Mouse (Mus musculus) mammary gland, adult 2 months (tissue): ENCODE measurements around the gene Spaar. TPM values are rescaled to one million over a fixed set of nuclear protein-coding genes. Genes with fewer than 3 reads are reported as not detected.

Experiments used
- polyA plus RNA-seq: library from polyadenylated mRNA; depleted of rRNA; stranded (reverse); fragments of >200 nt; gene quantifications from 2 replicates; pipeline ENCODE4 v1.2.3, GENCODE M21; 2012; ENCODE audit warnings: low replicate concordance; rRNA removed

Spaar gene
- polyA plus RNA-seq: 5.1 and 8.1 TPM in 2 replicates

DNA sequence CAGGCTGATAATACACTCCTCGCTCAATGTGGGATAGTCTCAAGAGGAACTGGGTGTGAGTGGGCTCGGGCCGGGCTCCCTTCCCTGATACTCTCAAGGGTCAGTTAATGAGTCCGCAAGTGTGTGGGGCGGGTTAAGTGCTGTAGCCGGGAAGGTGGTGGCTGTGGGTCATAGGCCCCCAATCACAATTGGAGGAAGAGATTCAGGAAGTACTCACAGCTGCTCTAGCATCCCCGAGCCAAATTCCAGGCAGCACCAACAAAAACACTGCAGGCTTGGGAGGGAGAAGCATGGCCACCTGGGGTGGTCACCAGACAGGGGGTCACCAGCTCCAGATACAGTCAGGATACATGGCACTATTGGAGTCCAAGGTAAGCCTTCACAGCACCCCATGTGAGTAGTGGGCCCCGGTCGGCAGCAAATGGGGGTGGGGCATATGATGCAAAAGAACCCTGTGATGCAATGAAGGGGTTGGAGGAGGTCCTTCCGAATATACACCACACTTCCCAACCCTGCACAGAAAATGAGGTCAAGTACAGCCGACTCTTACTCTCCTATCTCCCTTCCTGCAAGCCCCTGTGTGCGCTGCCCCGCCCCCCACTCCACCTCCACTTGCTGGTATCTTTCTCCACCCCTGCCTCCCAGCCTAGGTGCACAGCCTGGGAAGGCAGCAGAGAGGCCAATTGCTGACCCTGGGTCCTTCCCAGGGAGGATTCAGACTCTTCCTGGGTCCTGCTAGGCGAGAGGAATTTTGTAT is at the start of gene Spaar:
TSS of gene Spaar (plus strand) at position 241 of the 757 bp plus-strand sequence.

DNA sequence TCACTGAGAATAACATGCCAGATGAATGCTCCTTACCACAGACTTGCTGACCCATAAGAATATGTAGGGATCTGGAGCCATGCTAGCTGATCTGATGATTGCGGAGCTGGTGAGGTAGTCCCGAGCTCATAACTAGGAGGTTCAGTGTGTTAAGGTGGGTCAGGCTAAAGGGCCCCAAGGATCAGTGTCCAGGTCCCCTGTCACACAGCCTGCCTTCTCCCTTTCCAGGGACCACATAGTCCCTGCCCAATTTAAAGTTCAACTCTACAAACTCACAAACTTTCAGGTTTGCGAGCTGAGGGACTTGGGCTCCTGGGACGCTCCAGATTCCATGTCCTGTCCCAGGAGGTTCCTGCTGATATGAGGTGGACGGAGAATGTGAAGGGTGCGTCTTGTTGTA is 29.1 kb upstream of the Spaar start, which contains the start of gene Olfr70:
TSS of gene Olfr70 (minus strand) at position 101 of the 400 bp plus-strand sequence.

DNA sequence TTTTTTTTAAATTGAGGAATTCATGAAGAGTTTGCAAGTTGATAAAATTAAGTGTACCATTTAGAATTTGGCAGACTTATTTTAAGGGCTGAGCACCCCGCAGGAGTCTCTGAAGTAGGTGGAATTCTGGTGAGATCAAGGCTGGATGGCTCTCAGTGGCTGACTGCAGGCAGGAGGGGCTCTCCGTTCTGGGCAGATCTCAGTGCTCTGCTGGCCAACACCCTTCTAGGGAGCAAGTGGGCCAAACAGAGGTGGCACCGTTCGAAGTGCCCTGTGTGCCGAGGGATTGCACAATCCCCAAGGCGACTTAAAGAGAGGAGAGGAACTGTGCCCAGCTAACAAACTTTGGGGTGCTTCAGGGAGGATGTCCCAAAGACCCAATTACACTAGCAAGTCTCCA is 20.0 kb upstream of the Spaar start, which contains the start of gene Olfr71:
TSS of gene Olfr71 (minus strand) at position 387 of the 400 bp plus-strand sequence.

DNA sequence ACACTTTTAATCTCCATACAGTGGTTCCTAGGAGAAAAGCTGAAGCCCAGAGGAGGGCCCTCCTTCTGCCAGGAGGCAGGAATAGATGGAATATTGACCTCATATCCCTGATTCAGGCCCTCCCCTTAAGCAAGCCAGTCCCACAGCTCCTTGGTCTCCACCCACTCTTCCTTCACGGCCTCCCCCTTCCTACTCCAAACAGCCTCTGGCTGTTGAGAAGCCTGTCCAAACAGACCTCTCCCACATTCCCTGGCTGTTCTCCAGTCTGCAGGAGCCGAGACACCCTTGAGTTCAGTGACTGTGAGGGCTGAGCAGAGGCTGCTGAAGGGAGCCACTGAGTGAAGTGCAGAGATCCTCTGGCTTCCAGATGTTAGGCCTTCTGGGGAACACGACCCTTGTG is 2.8 kb upstream of the Spaar start, which contains the start of gene Hrct1:
TSS of gene Hrct1 (plus strand) at position 194 of the 400 bp plus-strand sequence.

DNA sequence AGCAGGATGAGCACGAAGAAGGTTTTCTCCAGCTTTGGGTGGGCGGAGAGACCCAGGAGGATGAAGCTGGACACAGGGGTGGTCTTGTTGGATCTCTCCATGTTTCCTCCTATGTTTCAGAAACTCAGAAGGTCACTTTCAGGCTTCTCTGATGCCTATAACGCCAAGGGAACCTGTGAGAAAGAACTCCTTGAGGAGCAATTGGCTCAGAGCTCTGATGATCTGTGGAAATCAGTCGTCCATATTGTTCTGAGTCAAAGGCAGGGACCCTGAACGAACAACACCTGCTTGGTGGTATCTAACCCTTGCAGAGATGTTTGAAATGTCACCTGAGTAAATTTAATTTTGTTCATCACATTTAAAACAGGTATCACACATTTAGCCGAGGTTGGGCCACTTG is 41.1 kb downstream of the Spaar start, which contains the start of gene Olfr159:
TSS of gene Olfr159 (minus strand) at position 101 of the 400 bp plus-strand sequence.

Other genes with a start within 250 kb of the Spaar start
- gene Sit1, start 246.3 kb upstream of the Spaar start, polyA plus RNA-seq: 9.2 and 21.2 TPM in 2 replicates
- gene Ccdc107, start 237.1 kb upstream of the Spaar start, polyA plus RNA-seq: 62.5 and 267 TPM in 2 replicates
- 4.4 and 4.8 TPM in 2 replicates for gene Arhgef39, start 230.3 kb upstream of the Spaar start, polyA plus RNA-seq
- 0.78 and 1.5 TPM in 2 replicates for gene Car9, start 223.1 kb upstream of the Spaar start, polyA plus RNA-seq
- gene Tpm2, start 206.3 kb upstream of the Spaar start, polyA plus RNA-seq: 23.0 and 770 TPM in 2 replicates
- gene Creb3, start 167.7 kb upstream of the Spaar start, polyA plus RNA-seq: 75.4 and 91.4 TPM in 2 replicates
- gene Tln1, start 167.3 kb upstream of the Spaar start, polyA plus RNA-seq: 101 and 163 TPM in 2 replicates
- gene Rgp1, start 151.3 kb upstream of the Spaar start, polyA plus RNA-seq: 60.7 and 68.0 TPM in 2 replicates
- gene Gba2, start 151.2 kb upstream of the Spaar start, polyA plus RNA-seq: 22.0 and 23.6 TPM in 2 replicates
- gene Msmp, start 145.5 kb upstream of the Spaar start, polyA plus RNA-seq: 0.74 and 1.1 TPM in 2 replicates
- 42.2 and 51.5 TPM in 2 replicates for gene Npr2, start 98.1 kb upstream of the Spaar start, polyA plus RNA-seq
- gene Spag8, start 76.4 kb upstream of the Spaar start, polyA plus RNA-seq: 0.92 and 1.7 TPM in 2 replicates
- gene Hint2, start 73.6 kb upstream of the Spaar start, polyA plus RNA-seq: 87.4 and 136 TPM in 2 replicates
- 12.3 and 18.7 TPM in 2 replicates for gene Tmem8b, start 61.1 kb upstream of the Spaar start, polyA plus RNA-seq
- gene Fam221b, start 60.9 kb upstream of the Spaar start, polyA plus RNA-seq: 0.02 and 0.09 TPM in 2 replicates
- not detected in 2 replicates for gene Olfr70, start 29.2 kb upstream of the Spaar start, polyA plus RNA-seq
- not detected in 2 replicates for gene Olfr71, start 19.8 kb upstream of the Spaar start, polyA plus RNA-seq
- gene Hrct1, start 2.8 kb upstream of the Spaar start, polyA plus RNA-seq: 21.9 and 24.8 TPM in 2 replicates
- 0.14 TPM in 1 of 2 replicates, not detected in the other for gene Olfr159, start 41.0 kb downstream of the Spaar start, polyA plus RNA-seq
- gene Olfr156, start 93.9 kb downstream of the Spaar start, polyA plus RNA-seq: 0.10 TPM in 1 of 2 replicates, not detected in the other
- not detected in 2 replicates for gene Olfr157, start 110.2 kb downstream of the Spaar start, polyA plus RNA-seq
- gene Olfr155, start 121.5 kb downstream of the Spaar start, polyA plus RNA-seq: not detected in 2 replicates
- gene Reck, start 145.5 kb downstream of the Spaar start, polyA plus RNA-seq: 21.4 and 25.5 TPM in 2 replicates
- gene Glipr2, start 227.4 kb downstream of the Spaar start, polyA plus RNA-seq: 20.5 and 26.7 TPM in 2 replicates